Mouse (Mus musculus) frontal cortex, postnatal 10 days (tissue): ENCODE results near the gene Grhl3.

Source experiments
- DNase-seq, 2 experiments: peaks; one replicate each; pipeline ENCODE4 v3.0.0; 2022; ENCODE audit warnings: low spot score in 2 of 2, mixed read lengths in 1 of 2

Grhl3 gene

GRCm38 (mm10) chr4:135575365-135576140 lies 2.1 kb upstream of the Grhl3 start:
- DNase-seq: no peak

GRCm38 (mm10) chr4:135572276-135572675 lies 1.2 kb downstream of the Grhl3 start:
- no peak for DNase-seq

GRCm38 (mm10) chr4:135571037-135571550 lies 2.3 kb downstream of the Grhl3 start:
- no peak for DNase-seq

GRCm38 (mm10) chr4:135570152-135571036 lies 3.0 kb downstream of the Grhl3 start:
- no peak for DNase-seq

- DNase-seq: no peak
These were observed 4.2 kb downstream of the Grhl3 start for GRCm38 (mm10) chr4:135569201-135569600.

GRCm38 (mm10) chr4:135567484-135567883 lies 5.9 kb downstream of the Grhl3 start:
- DNase-seq: no peak

GRCm38 (mm10) chr4:135567042-135567441 lies 6.4 kb downstream of the Grhl3 start:
- no peak for DNase-seq

GRCm38 (mm10) chr4:135565400-135565799 lies 8.0 kb downstream of the Grhl3 start:
- no peak for DNase-seq

GRCm38 (mm10) chr4:135563794-135564193 lies 9.6 kb downstream of the Grhl3 start:
- no peak for DNase-seq

- DNase-seq: no peak
These were observed 24.1 kb downstream of the Grhl3 start for GRCm38 (mm10) chr4:135549323-135549722.

GRCm38 (mm10) chr4:135548521-135549077 lies 24.8 kb downstream of the Grhl3 start:
- DNase-seq: no peak

- no peak for DNase-seq
These were observed 25.3 kb downstream of the Grhl3 start for GRCm38 (mm10) chr4:135548108-135548507.

GRCm38 (mm10) chr4:135547551-135547950 lies 25.9 kb downstream of the Grhl3 start:
- no peak for DNase-seq

- no peak for DNase-seq
These were observed 26.6 kb downstream of the Grhl3 start for GRCm38 (mm10) chr4:135546793-135547192.

- DNase-seq: no peak
These were observed 27.4 kb downstream of the Grhl3 start for GRCm38 (mm10) chr4:135546008-135546407.

GRCm38 (mm10) chr4:135545080-135545511 lies 28.3 kb downstream of the Grhl3 start:
- no peak for DNase-seq

GRCm38 (mm10) chr4:135544284-135544683 lies 29.1 kb downstream of the Grhl3 start:
- DNase-seq: no peak

- DNase-seq: no peak
These were observed 33.4 kb downstream of the Grhl3 start for GRCm38 (mm10) chr4:135540057-135540456.

GRCm38 (mm10) chr4:135539056-135539455 lies 34.4 kb downstream of the Grhl3 start:
- no peak for DNase-seq

- no peak for DNase-seq
These were observed 38.4 kb downstream of the Grhl3 start for GRCm38 (mm10) chr4:135535021-135535420.

GRCm38 (mm10) chr4:135533001-135533400 lies 40.4 kb downstream of the Grhl3 start:
- no peak for DNase-seq
